Mouse (Mus musculus) lung, postnatal 0 days (tissue): Measurements from ENCODE around the gene Fank1.

Source experiments
- CTCF ChIP-seq: IDR thresholded peaks from 2 replicates; pipeline ENCODE4 v1.5.1; 2016; ENCODE audit warnings: antibody characterized with exemption, mild to moderate bottlenecking
- EP300 ChIP-seq: IDR thresholded peaks from 2 replicates; pipeline ENCODE4 v1.6.1; 2016; ENCODE audit warnings: antibody characterized with exemption, mild to moderate bottlenecking, control low read depth

GRCm38 (mm10) chr7:133757961-133758455 is 18.7 kb upstream of the Fank1 start:
- no peak for TF ChIP-seq CTCF
- no peak for TF ChIP-seq EP300
